Mouse (Mus musculus) brain, embryonic 14.5 days (tissue): ENCODE data around the gene Palm3.

ENCODE experiments used
- CTCF ChIP-seq: fragments of 200-500 bp; IDR thresholded peaks from 2 replicates; pipeline ENCODE4 v1.5.1; 2012; ENCODE audit warnings: inconsistent platforms, mild to moderate bottlenecking, moderate library complexity, borderline replicate concordance; ENCODE audit not compliant: insufficient read depth, insufficient read length; ENCODE audit errors: extremely low read depth
- POLR2A ChIP-seq: fragments of 200-500 bp; IDR thresholded peaks from 2 replicates; pipeline ENCODE4 v1.6.1; 2012; ENCODE audit warnings: mild to moderate bottlenecking, inconsistent platforms, borderline replicate concordance; ENCODE audit not compliant: poor library complexity, insufficient read depth, insufficient read length, severe bottlenecking; ENCODE audit errors: extremely low read depth

- no peak for TF ChIP-seq POLR2A
- TF ChIP-seq CTCF: no peak
Measured at GRCm38 (mm10) chr8:84015833-84016232, 5.4 kb upstream of the Palm3 start.
